Mouse (Mus musculus): ENCODE results near the gene Masp2.

The Masp2 gene

GRCm38 (mm10) chr4:148601871-148602270, 483 bp upstream of the Masp2 start:
- DNase-seq: no peak

DNA sequence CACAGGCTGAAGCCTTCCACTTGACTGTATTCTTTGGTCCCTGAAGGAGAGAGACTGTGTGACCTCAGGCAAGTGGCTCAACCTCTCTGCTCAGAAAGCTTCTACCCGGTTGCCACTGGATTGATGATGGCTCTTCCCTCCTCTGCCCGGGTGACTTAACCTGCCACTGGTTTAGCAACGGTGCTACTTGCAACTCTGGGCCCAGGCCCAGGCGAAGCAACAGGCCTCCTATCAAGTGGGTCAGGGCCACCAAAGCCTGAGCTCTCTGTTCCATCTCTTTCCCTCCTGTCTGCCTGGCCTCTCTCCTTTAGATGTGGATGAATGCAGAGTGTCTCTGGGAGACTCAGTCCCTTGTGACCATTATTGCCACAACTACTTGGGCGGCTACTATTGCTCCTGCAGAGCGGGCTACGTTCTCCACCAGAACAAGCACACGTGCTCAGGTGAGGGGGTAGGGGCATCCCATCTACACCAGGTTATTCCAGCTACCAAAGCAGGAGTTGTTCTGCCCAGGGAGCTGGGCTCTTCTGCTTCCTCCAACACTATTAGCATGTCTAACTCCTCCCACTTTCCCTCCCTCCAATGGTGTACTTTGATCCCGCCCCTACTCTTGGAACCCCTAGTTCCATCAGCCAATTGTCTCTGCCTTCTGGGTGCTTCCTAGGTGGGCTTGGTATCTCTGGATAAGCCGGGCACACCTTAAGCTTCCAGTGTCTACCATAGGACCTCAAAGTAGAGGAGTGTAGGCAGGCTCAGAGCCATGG, 1.2 kb downstream of the Masp2 start:
- no peak for DNase-seq

DNA sequence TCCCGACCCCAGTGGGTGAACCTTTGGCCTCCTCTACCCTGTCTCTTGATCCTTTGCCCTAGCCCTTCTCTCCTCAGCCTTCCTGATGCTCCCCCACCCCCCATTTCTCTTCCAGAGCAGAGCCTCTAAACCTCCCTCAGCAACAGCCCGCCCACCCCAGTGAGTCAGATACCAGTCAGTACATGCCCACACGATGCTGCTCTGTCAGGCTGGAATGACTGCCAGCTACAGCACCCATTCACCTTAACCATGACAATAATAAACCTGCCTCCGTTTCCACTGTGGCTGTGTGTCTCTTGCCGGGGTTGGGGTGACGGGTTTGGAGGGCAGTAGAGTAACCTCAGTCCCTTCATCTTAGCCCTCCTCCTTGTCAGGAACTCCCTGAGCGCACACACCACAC, 1.8 kb downstream of the Masp2 start:
- DNase-seq: peak; percentile 69

GRCm38 (mm10) chr4:148604541-148605165, 2.3 kb downstream of the Masp2 start:
- peak; percentile 38 for DNase-seq

DNA sequence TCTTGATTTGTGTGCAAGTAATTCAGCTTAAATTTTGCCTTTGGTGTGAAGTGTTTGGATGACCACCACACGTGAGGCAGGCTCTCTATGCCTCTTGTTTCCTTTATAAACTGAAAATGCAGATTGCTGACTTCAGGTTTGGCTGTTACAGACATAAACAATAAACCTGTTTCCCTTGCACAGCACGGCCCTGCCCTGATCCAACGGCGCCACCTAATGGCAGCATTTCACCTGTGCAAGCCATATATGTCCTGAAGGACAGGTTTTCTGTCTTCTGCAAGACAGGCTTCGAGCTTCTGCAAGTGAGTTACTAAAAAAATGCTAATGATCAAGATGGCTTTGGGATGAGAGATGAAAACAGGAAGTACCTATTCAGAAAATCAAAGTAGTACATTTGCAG, 5.4 kb downstream of the Masp2 start:
- DNase-seq: peak; percentile 70

GRCm38 (mm10) chr4:148609805-148610204, 7.5 kb downstream of the Masp2 start:
- no peak for DNase-seq

DNA sequence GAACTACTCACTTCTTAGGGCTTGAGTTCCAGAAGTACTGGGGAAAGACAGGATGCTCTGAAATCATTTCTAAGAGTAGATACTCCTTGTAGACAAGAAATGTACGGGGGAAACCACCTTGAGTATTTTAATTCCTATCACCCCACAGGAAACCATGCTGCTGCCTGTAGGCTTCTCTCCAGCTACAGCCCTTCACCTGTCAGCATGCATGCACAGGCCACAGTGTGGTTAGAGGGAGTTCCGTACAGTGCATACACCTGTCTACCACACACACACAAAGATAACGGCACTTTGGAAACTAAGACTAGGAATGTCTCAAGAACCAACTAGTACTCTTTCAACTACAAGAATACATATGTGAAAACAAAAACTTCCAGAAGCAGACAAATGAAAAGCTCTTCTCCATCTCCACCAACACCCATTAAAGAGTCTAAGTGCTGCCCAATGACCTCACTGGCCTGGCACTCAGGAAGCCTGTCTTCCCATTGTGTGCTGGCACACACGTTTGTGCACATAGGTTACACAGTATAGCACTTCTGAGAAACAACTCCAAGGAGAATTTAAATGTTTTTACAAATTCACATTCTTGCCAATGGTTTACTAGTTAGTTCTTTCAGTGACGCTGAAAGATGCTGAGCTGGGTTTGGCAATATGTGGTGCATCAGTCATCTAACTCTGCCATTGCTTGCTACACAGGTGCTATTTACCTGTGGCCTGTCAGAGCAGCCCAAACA, 8.4 kb downstream of the Masp2 start:
- DNase-seq: no peak

GRCm38 (mm10) chr4:148612557-148612956, 10.2 kb downstream of the Masp2 start:
- no peak for DNase-seq

DNA sequence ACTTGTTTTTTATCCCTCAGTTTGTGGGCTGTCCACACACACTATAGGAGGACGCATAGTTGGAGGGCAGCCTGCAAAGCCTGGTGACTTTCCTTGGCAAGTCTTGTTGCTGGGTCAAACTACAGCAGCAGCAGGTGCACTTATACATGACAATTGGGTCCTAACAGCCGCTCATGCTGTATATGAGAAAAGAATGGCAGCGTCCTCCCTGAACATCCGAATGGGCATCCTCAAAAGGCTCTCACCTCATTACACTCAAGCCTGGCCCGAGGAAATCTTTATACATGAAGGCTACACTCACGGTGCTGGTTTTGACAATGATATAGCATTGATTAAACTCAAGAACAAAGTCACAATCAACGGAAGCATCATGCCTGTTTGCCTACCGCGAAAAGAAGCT, 11.4 kb downstream of the Masp2 start:
- DNase-seq: no peak

- no peak for DNase-seq
Measured at GRCm38 (mm10) chr4:148619805-148620204, 17.5 kb downstream of the Masp2 start.

GRCm38 (mm10) chr4:148620718-148621117, 18.4 kb downstream of the Masp2 start:
- DNase-seq: no peak

GRCm38 (mm10) chr4:148622485-148622884, 20.1 kb downstream of the Masp2 start:
- DNase-seq: no peak

DNA sequence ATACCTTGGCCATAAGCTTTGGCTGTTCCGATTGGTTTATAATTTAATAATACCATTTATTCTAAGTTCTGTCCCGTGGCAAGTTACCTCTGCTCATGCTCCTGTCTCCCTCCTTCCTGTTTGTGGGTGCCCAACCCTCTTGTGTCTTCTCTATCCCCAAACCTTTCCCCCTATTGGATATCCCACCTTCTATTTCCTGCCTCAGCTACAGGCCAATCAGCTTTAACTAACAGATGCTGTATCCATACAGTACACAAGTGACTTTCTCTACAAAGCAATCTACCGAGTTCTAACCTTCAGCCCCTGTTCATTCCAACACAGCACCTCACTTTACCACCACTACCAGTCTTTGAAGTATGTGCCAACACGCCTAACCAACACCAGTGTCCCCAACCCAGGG, 21.3 kb downstream of the Masp2 start:
- DNase-seq: no peak

DNA sequence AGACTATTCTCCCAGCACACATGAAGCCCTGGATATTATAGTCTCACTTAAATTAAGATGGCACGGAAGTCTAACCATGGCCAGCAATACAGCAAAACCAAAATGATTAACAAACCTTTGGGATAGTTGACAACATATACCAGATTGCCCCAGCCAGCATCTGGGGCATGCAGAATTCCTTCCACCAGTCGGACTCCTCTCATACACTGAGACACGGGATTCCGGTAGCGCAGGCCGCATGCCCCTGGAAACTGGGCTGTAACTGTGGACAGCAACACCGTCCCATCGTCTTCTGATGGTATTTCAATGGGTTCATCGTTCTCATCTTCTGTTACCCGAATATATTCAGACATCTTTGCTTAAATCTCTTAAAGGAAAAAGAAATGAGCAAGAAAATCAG, 22.7 kb downstream of the Masp2 start:
- DNase-seq: no peak

- no peak for DNase-seq
Measured at GRCm38 (mm10) chr4:148625756-148626622, 23.6 kb downstream of the Masp2 start.

GRCm38 (mm10) chr4:148626623-148627185, 24.4 kb downstream of the Masp2 start, which contains the start of gene Tardbp:
TSS of gene Tardbp (minus strand) at chr4:148627019.
- DNase-seq: peak; percentile 94

- DNase-seq: no peak
Measured at GRCm38 (mm10) chr4:148627246-148627645, 24.9 kb downstream of the Masp2 start.

- DNase-seq: no peak
Measured at GRCm38 (mm10) chr4:148632013-148632692, 29.8 kb downstream of the Masp2 start.

GRCm38 (mm10) chr4:148633395-148634061, 31.2 kb downstream of the Masp2 start:
- no peak for DNase-seq

DNA sequence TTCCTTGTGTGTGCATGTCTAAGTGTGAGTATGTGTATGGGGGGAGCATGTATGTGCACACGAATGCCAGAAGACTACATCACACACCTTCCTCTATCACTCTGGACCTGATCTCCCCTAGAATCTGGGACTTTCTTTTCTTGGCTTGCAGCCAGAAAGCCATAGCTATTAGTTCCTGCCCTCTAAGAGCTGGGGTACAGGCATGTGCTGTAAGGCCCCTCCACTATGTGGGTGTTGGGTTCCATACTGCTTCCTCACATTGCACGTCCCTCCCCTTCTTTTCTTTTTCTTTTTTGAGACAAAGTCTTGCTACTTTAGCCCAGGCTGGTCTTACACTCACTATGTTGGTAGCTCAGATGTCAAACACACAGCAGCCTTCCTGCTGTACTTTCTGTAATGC, 33.0 kb downstream of the Masp2 start:
- DNase-seq: no peak

- no peak for DNase-seq
Measured at GRCm38 (mm10) chr4:148638302-148638701, 35.9 kb downstream of the Masp2 start.
